Mouse (Mus musculus) splenic B cell, adult 2 months (primary cell): ENCODE data around the gene Trim28.
"Not testable (repeated sequence)": the region's sequence is repeated elsewhere in the genome, so short reads cannot be mapped to it uniquely, and the experiment has no call there.

Source experiments
- DNase-seq: peaks from one replicate; pipeline ENCODE4 v3.0.0-alpha.2; 2011; ENCODE audit warnings: low read depth, low spot score
- H3K27me3 ChIP-seq: 2 replicates; pipeline ENCODE4 v1.6.1; 2012; ENCODE audit warnings: mild to moderate bottlenecking, low read length, moderate library complexity, mixed read lengths; ENCODE audit not compliant: control insufficient read depth, poor library complexity, insufficient read depth, severe bottlenecking
- H3K36me3 ChIP-seq: 2 replicates; pipeline ENCODE4 v1.6.1; 2012; ENCODE audit warnings: mild to moderate bottlenecking, low read length, moderate library complexity, mixed read lengths; ENCODE audit not compliant: control insufficient read depth, poor library complexity, insufficient read depth, severe bottlenecking

The Trim28 gene

GRCm38 (mm10) chr7:13053501-13053900 is 54.6 kb downstream of the Trim28 start:
- H3K36me3 ChIP-seq = no peaks in the 10 kb centered on the region
- H3K27me3 ChIP-seq = no peaks in the 10 kb centered on the region
- DNase-seq = no peak

GRCm38 (mm10) chr7:13053961-13054286 is 55.0 kb downstream of the Trim28 start:
- Histone ChIP-seq H3K27me3 (no peaks in the 10 kb centered on the region), H3K36me3 (no peaks in the 10 kb centered on the region)
- DNase-seq = no peak

GRCm38 (mm10) chr7:13054287-13055010 is 55.5 kb downstream of the Trim28 start, which contains the start of gene Mzf1:
TSS of gene Mzf1 (minus strand) at chr7:13054764.
- H3K27me3 ChIP-seq = no peaks in the 10 kb centered on the region
- peak; percentile 97 for DNase-seq
- no peaks in the 10 kb centered on the region for H3K36me3 ChIP-seq

GRCm38 (mm10) chr7:13056913-13057700 is 58.2 kb downstream of the Trim28 start:
- no peak for DNase-seq
- Histone ChIP-seq H3K27me3 (no peaks in the 10 kb centered on the region), H3K36me3 (no peaks in the 10 kb centered on the region)

- no peaks in the 10 kb centered on the region for H3K36me3 ChIP-seq
- DNase-seq = no peak
- H3K27me3 ChIP-seq = no peaks in the 10 kb centered on the region
These were observed 60.6 kb downstream of the Trim28 start for GRCm38 (mm10) chr7:13059536-13059935.

GRCm38 (mm10) chr7:13063399-13063798 is 64.5 kb downstream of the Trim28 start:
- not testable (repeated sequence) for H3K27me3 ChIP-seq, H3K36me3 ChIP-seq
- DNase-seq = peak; percentile 54

GRCm38 (mm10) chr7:13072293-13072692 is 73.4 kb downstream of the Trim28 start:
- H3K27me3 ChIP-seq = no peaks in the 10 kb centered on the region
- no peak for DNase-seq
- H3K36me3 ChIP-seq = no peaks in the 10 kb centered on the region
